Mouse (Mus musculus) ovary, adult 2 months (tissue): Measurements from ENCODE around the gene Hist1h4b. TPM values are rescaled to one million over a fixed set of nuclear protein-coding genes. Genes with fewer than 3 reads are reported as not detected.

ENCODE experiments used
- polyA plus RNA-seq: library from polyadenylated mRNA; depleted of rRNA; stranded (reverse); fragments of >200 nt; gene quantifications from 2 replicates; pipeline ENCODE4 v1.2.3, GENCODE M21; 2012; rRNA removed

Hist1h4b gene
- polyA plus RNA-seq, result 6.5 and 10.1 TPM in 2 replicates

GRCm38 (mm10) chr13:23756790-23757189 is at the start of gene Hist1h4b:
Gene Hist1h4b (plus strand): TSS chr13:23757013.

GRCm38 (mm10) chr13:23710374-23711089 is 46.3 kb upstream of the Hist1h4b start, which contains the start of gene Hfe:
Gene Hfe (minus strand): TSS chr13:23710854.

GRCm38 (mm10) chr13:23738677-23739068 is 18.1 kb upstream of the Hist1h4b start, which contains the start of gene Hist1h1c:
Gene Hist1h1c (plus strand): TSS chr13:23738808.

GRCm38 (mm10) chr13:23745381-23746161 is 11.2 kb upstream of the Hist1h4b start, which contains the start of gene Hist1h3c:
Gene Hist1h3c (minus strand): TSS chr13:23745602.

GRCm38 (mm10) chr13:23746201-23747080 is 10.4 kb upstream of the Hist1h4b start, which contains the start of gene Hist1h2bb:
Gene Hist1h2bb (plus strand): TSS chr13:23746734.

GRCm38 (mm10) chr13:23750839-23751477 is 5.9 kb upstream of the Hist1h4b start, which contains the start of gene Hist1h2ab:
Gene Hist1h2ab (plus strand): TSS chr13:23751126.

GRCm38 (mm10) chr13:23752067-23752741 is 4.6 kb upstream of the Hist1h4b start, which contains the start of gene Hist1h3b:
Gene Hist1h3b (plus strand): TSS chr13:23752267.

GRCm38 (mm10) chr13:23760972-23761864 is 4.4 kb downstream of the Hist1h4b start, which contains the start of gene Hist1h4a:
Gene Hist1h4a (minus strand): TSS chr13:23761230.

GRCm38 (mm10) chr13:23761871-23762821 is 5.3 kb downstream of the Hist1h4b start, which contains the start of gene Hist1h3a:
Gene Hist1h3a (minus strand): TSS chr13:23762386.

GRCm38 (mm10) chr13:23763586-23764323 is 6.9 kb downstream of the Hist1h4b start, which contains the start of gene Hist1h1a:
Gene Hist1h1a (plus strand): TSS chr13:23763666.

GRCm38 (mm10) chr13:23769613-23770012 is 12.8 kb downstream of the Hist1h4b start, which contains the start of gene Trim38:
Gene Trim38 (plus strand): TSS chr13:23769913.

GRCm38 (mm10) chr13:23806422-23807052 is 49.7 kb downstream of the Hist1h4b start, which contains the start of gene Slc17a2:
Gene Slc17a2 (plus strand): TSS chr13:23806993.

Other genes with a start within 250 kb of the Hist1h4b start
- gene Hist1h4h, start 226.0 kb upstream of the Hist1h4b start, polyA plus RNA-seq, result 61.1 and 64.4 TPM in 2 replicates
- 294 and 1,013 TPM in 2 replicates for gene Hist1h2af, start 223.1 kb upstream of the Hist1h4b start, polyA plus RNA-seq
- 48.3 and 64.0 TPM in 2 replicates for gene Hist1h3g, start 221.6 kb upstream of the Hist1h4b start, polyA plus RNA-seq
- gene Hist1h2bh, start 213.6 kb upstream of the Hist1h4b start, polyA plus RNA-seq, result 5.4 and 6.9 TPM in 2 replicates
- 11.5 and 15.6 TPM in 2 replicates for gene Hist1h3f, start 213.0 kb upstream of the Hist1h4b start, polyA plus RNA-seq
- gene Hist1h4f, start 205.4 kb upstream of the Hist1h4b start, polyA plus RNA-seq, result 11.2 and 13.2 TPM in 2 replicates
- gene Hist1h1d, start 203.8 kb upstream of the Hist1h4b start, polyA plus RNA-seq, result 0.21 and 0.27 TPM in 2 replicates
- 47.5 and 78.7 TPM in 2 replicates for gene Hist1h3e, start 194.6 kb upstream of the Hist1h4b start, polyA plus RNA-seq
- 24.2 and 35.8 TPM in 2 replicates for gene Hist1h2ae, start 185.8 kb upstream of the Hist1h4b start, polyA plus RNA-seq
- gene Hist1h2bg, start 185.6 kb upstream of the Hist1h4b start, polyA plus RNA-seq, result 52.2 and 87.2 TPM in 2 replicates
- 15.9 and 25.7 TPM in 2 replicates for gene Hist1h2bf, start 182.8 kb upstream of the Hist1h4b start, polyA plus RNA-seq
- 17.3 and 24.2 TPM in 2 replicates for gene Hist1h2ad, start 182.6 kb upstream of the Hist1h4b start, polyA plus RNA-seq
- 18.4 and 28.3 TPM in 2 replicates for gene Hist1h3d, start 181.2 kb upstream of the Hist1h4b start, polyA plus RNA-seq
- gene Hist1h4d, start 175.4 kb upstream of the Hist1h4b start, polyA plus RNA-seq, result 10.1 and 14.2 TPM in 2 replicates
- gene Hist1h2be, start 135.9 kb upstream of the Hist1h4b start, polyA plus RNA-seq, result 2.6 and 3.4 TPM in 2 replicates
- 2.3 and 2.7 TPM in 2 replicates for gene Hist1h1e, start 134.5 kb upstream of the Hist1h4b start, polyA plus RNA-seq
- gene Hist1h2ac, start 73.1 kb upstream of the Hist1h4b start, polyA plus RNA-seq, result 2.6 and 3.1 TPM in 2 replicates
- 251 and 289 TPM in 2 replicates for gene Hist1h2bc, start 72.8 kb upstream of the Hist1h4b start, polyA plus RNA-seq
- not detected in 2 replicates for gene Hist1h1t, start 61.2 kb upstream of the Hist1h4b start, polyA plus RNA-seq
- 9.0 and 13.0 TPM in 2 replicates for gene Hist1h4c, start 58.6 kb upstream of the Hist1h4b start, polyA plus RNA-seq
- 11.5 and 18.9 TPM in 2 replicates for gene Hfe, start 46.2 kb upstream of the Hist1h4b start, polyA plus RNA-seq
- 35.1 and 42.3 TPM in 2 replicates for gene Hist1h1c, start 18.2 kb upstream of the Hist1h4b start, polyA plus RNA-seq
- 43.8 and 64.9 TPM in 2 replicates for gene Hist1h3c, start 11.4 kb upstream of the Hist1h4b start, polyA plus RNA-seq
- 18.2 and 27.3 TPM in 2 replicates for gene Hist1h2bb, start 10.3 kb upstream of the Hist1h4b start, polyA plus RNA-seq
- gene Hist1h2ab, start 5.9 kb upstream of the Hist1h4b start, polyA plus RNA-seq, result 36.8 and 63.0 TPM in 2 replicates
- gene Hist1h3b, start 4.7 kb upstream of the Hist1h4b start, polyA plus RNA-seq, result 36.8 and 58.4 TPM in 2 replicates
- gene Hist1h4a, start 4.2 kb downstream of the Hist1h4b start, polyA plus RNA-seq, result 17.5 and 20.9 TPM in 2 replicates
- gene Hist1h3a, start 5.4 kb downstream of the Hist1h4b start, polyA plus RNA-seq, result 37.1 and 48.7 TPM in 2 replicates
- 0.79 and 1.0 TPM in 2 replicates for gene Hist1h1a, start 6.7 kb downstream of the Hist1h4b start, polyA plus RNA-seq
- 0.09 TPM in 1 of 2 replicates, not detected in the other for gene Trim38, start 12.9 kb downstream of the Hist1h4b start, polyA plus RNA-seq
- gene Slc17a2, start 50.0 kb downstream of the Hist1h4b start, polyA plus RNA-seq, result 0.09 TPM in 1 of 2 replicates, not detected in the other
- gene Slc17a3, start 82.4 kb downstream of the Hist1h4b start, polyA plus RNA-seq, result not detected in 2 replicates
- not detected in 2 replicates for gene Slc17a1, start 110.7 kb downstream of the Hist1h4b start, polyA plus RNA-seq
- 0.09 TPM in 1 of 2 replicates, not detected in the other for gene Slc17a4, start 158.0 kb downstream of the Hist1h4b start, polyA plus RNA-seq
- not detected in 2 replicates for gene Hist1h2ba, start 177.1 kb downstream of the Hist1h4b start, polyA plus RNA-seq
- 2.5 and 4.9 TPM in 2 replicates for gene Hist1h2aa, start 177.4 kb downstream of the Hist1h4b start, polyA plus RNA-seq
- not detected in 2 replicates for gene Scgn, start 234.2 kb downstream of the Hist1h4b start, polyA plus RNA-seq